Mouse (Mus musculus) stomach, postnatal 0 days (tissue): Measurements from ENCODE around the gene Tenm4. TPM values are rescaled to one million over a fixed set of nuclear protein-coding genes. Genes with fewer than 3 reads are reported as not detected.

Experiments used
- ATAC-seq: fragments of 200-750 bp; cut with Nextera tagmentation; 2 replicates; pipeline ENCODE4 v1.8.0; 2017; ENCODE audit not compliant: low FRiP score, low TSS enrichment
- DNase-seq: peaks from one replicate; pipeline ENCODE4 v3.0.0-alpha.2; 2016; ENCODE audit warnings: low spot score
- H3K27ac ChIP-seq: fragments of 300-500 bp; sonication (generic); replicated peaks from 2 replicates; pipeline ENCODE4 v1.5.1; 2014; ENCODE audit warnings: mild to moderate bottlenecking, control low read depth
- H3K27me3 ChIP-seq: fragments of 300-500 bp; sonication (generic); 2 replicates; pipeline ENCODE4 v1.6.1; 2014; ENCODE audit warnings: low read length; ENCODE audit not compliant: control insufficient read depth, insufficient read depth
- H3K36me3 ChIP-seq: fragments of 300-500 bp; sonication (generic); 2 replicates; pipeline ENCODE4 v1.6.1; 2014; ENCODE audit warnings: low read length, mixed read lengths; ENCODE audit not compliant: control insufficient read depth, insufficient read depth
- H3K4me1 ChIP-seq: fragments of 300-500 bp; sonication (generic); replicated peaks from 2 replicates; pipeline ENCODE4 v1.6.1; 2014; ENCODE audit warnings: antibody characterized with exemption; ENCODE audit not compliant: control insufficient read depth, insufficient read depth
- H3K4me2 ChIP-seq: fragments of 300-500 bp; sonication (generic); replicated peaks from 2 replicates; pipeline ENCODE4 v1.6.1; 2014; ENCODE audit warnings: low read depth, mild to moderate bottlenecking, control low read depth, moderate library complexity
- H3K4me3 ChIP-seq: fragments of 300-500 bp; sonication (generic); 2 replicates; pipeline ENCODE4 v1.5.1; 2014; ENCODE audit warnings: low read depth, low read length, control low read depth
- H3K9ac ChIP-seq: fragments of 300-500 bp; sonication (generic); 2 replicates; pipeline ENCODE4 v1.6.1; 2014; ENCODE audit warnings: mild to moderate bottlenecking, low read length, control low read depth, mixed read lengths
- H3K9me3 ChIP-seq: fragments of 300-500 bp; sonication (generic); 2 replicates; pipeline ENCODE4 v1.6.1; 2016; ENCODE audit warnings: low read length; ENCODE audit not compliant: control insufficient read depth
- CTCF ChIP-seq: IDR thresholded peaks from 2 replicates; pipeline ENCODE4 v1.5.1; 2016; ENCODE audit warnings: antibody characterized with exemption, low read depth, mild to moderate bottlenecking, moderate library complexity
- EP300 ChIP-seq: optimal IDR thresholded peaks from 2 replicates; pipeline ENCODE3; 2016; ENCODE audit warnings: antibody characterized with exemption
- WGBS: fragments of 180-500 bp; shearing (Covaris S2); extraction: QIAGEN DNeasy Blood & Tissue Kit; methylation state at CpG from one replicate; pipeline ENCODE4 v1.1.7; 2014; 5-methylcytosine and 5-hydroxymethylcytosine counted together
- polyA plus RNA-seq: library from polyadenylated mRNA; unstranded; fragments of >200 nt; fragmentation: Nextera tagmentation; extraction: Ambion mirVana; gene quantifications from 2 replicates; pipeline ENCODE4 v1.2.1, GENCODE M21; 2015

The Tenm4 gene
- polyA plus RNA-seq, 1 experiment from 2014 or later: 7.2 TPM

DNA sequence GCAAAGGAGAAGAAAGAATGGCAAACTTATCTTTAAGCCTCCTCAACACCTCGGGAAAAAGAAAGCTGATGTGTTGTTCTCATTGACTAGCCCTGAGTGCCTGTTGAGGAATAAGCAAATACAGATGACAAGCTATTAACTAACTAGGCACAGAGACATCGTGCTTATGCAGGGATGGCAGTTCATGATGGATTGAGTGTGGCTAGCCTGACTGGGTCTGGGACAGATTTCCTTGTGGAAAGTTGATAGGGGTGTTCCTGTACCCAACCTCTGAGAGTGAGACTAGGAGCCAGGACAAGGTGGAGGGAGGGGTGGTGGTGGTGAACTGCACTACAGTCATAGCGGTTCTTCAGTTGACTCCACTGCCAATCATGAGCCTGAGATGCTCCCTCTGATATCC, 192.3 kb downstream of the Tenm4 start:
- ATAC-seq: no peak
- DNase-seq: no peak

DNA sequence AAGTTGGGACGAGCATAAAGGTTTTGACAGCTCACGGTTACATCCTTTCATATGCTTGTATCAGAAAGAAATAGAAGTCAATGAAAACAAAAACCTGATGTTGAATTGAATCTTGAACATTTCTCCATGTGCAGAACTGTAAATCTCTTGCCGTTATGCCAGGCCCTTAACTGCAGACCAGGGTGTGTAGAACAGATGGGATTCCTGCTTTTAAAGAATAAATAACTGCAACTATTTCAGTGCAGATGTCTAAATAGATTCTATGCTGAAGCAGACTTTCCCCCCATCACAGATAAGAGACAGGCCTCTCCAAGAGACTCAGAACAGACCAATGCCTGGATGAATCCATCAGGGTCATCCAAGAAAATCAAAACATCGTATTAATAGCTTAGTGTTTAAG, 198.9 kb downstream of the Tenm4 start:
- H3K27ac ChIP-seq: no peak overlapping the region
- DNase-seq: no peak
- ATAC-seq: no peak
- H3K4me1 ChIP-seq: no peaks in the 10 kb centered on the region
- 76% methylated on average over 4 of the region's 4 CpGs for WGBS
- TF ChIP-seq EP300 (no peak), CTCF (no peak)
- H3K4me2 ChIP-seq: no peak overlapping the region
- no peaks in the 10 kb centered on the region for H3K27me3 ChIP-seq
- H3K9ac ChIP-seq: no peak overlapping the region
- H3K9me3 ChIP-seq: no peaks in the 10 kb centered on the region
- H3K4me3 ChIP-seq: no peak overlapping the region
- H3K36me3 ChIP-seq: no peaks in the 10 kb centered on the region

More for the DNA sequence above, 192.3 kb downstream of the Tenm4 start:
- no peaks in the 10 kb centered on the region for H3K9me3 ChIP-seq
- H3K36me3 ChIP-seq: no peaks in the 10 kb centered on the region
- H3K4me3 ChIP-seq: no peak overlapping the region
- H3K4me2 ChIP-seq: no peak overlapping the region
- no peak for TF ChIP-seq EP300
- TF ChIP-seq CTCF: no peak
- H3K27me3 ChIP-seq: no peaks in the 10 kb centered on the region
- 36% methylated on average over 3 of the region's 3 CpGs for WGBS
- no peak overlapping the region for H3K27ac ChIP-seq
- no peaks in the 10 kb centered on the region for H3K4me1 ChIP-seq
- no peak overlapping the region for H3K9ac ChIP-seq

DNA sequence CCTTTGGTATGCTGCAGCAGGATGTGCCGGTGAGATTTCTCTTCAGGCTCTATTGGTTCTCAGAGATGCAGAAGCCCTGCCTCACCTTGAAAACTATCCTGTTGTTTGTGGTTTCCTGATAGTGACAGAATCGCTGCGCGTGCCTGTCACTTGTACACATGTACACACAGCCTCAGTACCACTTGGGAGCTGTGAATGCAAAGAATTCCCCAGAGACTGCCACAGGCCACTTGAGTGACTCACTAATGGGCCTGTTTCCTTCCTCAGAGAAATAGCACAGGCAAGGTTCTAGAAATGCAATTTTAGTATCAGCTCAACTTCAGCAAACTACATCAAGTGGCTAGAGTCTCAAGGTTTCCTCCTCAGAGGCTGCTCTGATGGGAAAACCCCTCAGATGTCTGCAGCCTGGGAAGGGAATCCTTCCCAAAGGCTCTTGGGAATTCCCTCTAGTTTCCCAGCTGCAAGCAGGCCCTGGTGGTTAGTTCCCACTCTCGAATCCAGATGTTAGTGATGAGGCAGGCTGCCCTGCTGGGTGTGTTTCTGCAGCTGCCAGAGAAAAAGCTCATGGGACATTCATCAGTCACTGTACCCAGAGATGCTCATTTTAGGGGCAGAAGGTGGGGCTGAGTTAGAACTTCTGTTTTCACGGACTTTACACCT, 203.1 kb downstream of the Tenm4 start:
- TF ChIP-seq EP300 (no peak), CTCF (no peak)
- 60% methylated on average over 6 of the region's 6 CpGs for WGBS
- no peak for DNase-seq

DNA sequence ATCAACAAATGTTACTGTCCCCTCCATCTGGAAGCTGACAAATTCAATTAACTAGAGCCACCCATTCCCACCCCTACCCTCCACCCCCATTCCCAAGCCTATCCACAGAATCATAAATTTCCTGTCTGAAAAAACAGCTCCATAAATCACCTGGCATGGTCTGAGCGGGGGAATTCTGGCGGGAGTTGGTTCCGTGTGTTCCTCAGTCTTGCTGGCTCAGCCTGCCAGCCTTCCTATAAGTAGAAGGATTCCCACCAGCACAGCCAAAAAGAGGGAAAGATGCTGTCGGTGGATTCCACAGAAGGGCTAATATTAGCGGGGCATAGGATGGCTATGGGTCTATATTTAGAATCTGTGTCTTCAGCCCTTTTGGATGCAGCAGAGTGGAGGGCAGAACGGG, 204.5 kb downstream of the Tenm4 start:
- TF ChIP-seq CTCF: no peak
- TF ChIP-seq EP300: no peak
- 69% methylated on average over 6 of the region's 6 CpGs for WGBS
- H3K4me3 ChIP-seq: no peak overlapping the region
- H3K36me3 ChIP-seq: no peaks in the 10 kb centered on the region
- H3K9ac ChIP-seq: no peak overlapping the region
- H3K4me2 ChIP-seq: no peak overlapping the region
- no peaks in the 10 kb centered on the region for H3K9me3 ChIP-seq
- ATAC-seq (no peak), DNase-seq (no peak)
- H3K4me1 ChIP-seq: no peaks in the 10 kb centered on the region
- H3K27me3 ChIP-seq: no peaks in the 10 kb centered on the region
- no peak overlapping the region for H3K27ac ChIP-seq

More for the DNA sequence above, 203.1 kb downstream of the Tenm4 start:
- no peak for ATAC-seq
- Histone ChIP-seq H3K9me3 (no peaks in the 10 kb centered on the region), H3K4me2 (no peak overlapping the region), H3K9ac (no peak overlapping the region), H3K36me3 (no peaks in the 10 kb centered on the region), H3K27ac (no peak overlapping the region), H3K4me3 (no peak overlapping the region), H3K4me1 (no peaks in the 10 kb centered on the region), H3K27me3 (no peaks in the 10 kb centered on the region)

DNA sequence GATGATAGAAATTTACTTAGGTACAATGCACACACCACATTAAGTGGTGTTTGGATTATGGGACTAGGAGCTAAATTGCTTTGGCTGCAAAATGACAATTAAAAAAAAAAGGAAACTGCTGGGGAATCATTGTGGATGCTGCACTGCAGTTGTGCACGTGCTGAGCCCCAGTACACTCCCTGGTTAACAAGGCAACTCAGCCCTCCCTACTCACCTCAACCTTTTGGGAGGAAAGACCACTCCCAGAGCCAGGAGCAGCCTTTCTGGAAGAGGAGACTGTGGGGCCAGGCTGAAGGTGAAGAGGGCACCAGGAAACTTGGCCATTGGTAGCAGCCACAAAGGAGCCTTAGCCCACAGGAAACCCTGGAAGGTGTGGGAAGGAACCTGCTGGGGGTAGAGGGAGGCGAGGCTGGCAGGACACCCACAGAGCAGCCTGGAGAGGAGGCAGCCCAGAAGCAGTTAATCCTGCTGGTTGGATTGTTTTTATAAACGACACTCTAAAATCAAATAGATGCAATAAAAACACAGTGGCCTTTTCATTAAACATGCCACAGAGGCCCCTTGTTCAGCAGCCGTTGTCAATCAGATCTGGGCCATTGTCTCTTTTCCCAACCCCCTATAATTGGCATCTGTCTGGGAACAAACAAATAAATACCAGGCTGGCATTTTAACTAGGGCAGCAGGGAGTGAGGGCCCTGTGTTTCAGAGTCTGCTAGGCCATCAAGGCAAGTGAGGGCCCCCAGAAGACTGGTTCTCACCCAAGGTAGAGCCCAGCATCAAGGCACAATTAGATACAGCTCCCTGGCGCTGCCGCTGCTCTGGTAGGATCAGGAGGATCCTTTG, 212.9 kb downstream of the Tenm4 start:
- H3K9me3 ChIP-seq: no peaks in the 10 kb centered on the region
- H3K4me1 ChIP-seq: no peaks in the 10 kb centered on the region
- WGBS: 51% methylated on average over 6 of the region's 6 CpGs
- no peak for ATAC-seq
- no peak overlapping the region for H3K9ac ChIP-seq
- no peak for TF ChIP-seq EP300
- no peak for TF ChIP-seq CTCF
- no peaks in the 10 kb centered on the region for H3K27me3 ChIP-seq
- no peaks in the 10 kb centered on the region for H3K36me3 ChIP-seq
- no peak for DNase-seq
- no peak overlapping the region for H3K27ac ChIP-seq
- no peak overlapping the region for H3K4me3 ChIP-seq
- no peak overlapping the region for H3K4me2 ChIP-seq
